Mouse (Mus musculus): ENCODE measurements around the gene Tas2r125. TPM values are rescaled to one million over a fixed set of nuclear protein-coding genes. Genes with fewer than 3 reads are reported as not detected.
"Not testable (repeated sequence)": the region's sequence is repeated elsewhere in the genome, so short reads cannot be mapped to it uniquely, and the experiment has no call there.

Gene Tas2r125
- not detected for total RNA-seq (2021)
- long read RNA-seq, experiment 1 = 0 reads
- long read RNA-seq, experiment 2 = 0 reads

DNA sequence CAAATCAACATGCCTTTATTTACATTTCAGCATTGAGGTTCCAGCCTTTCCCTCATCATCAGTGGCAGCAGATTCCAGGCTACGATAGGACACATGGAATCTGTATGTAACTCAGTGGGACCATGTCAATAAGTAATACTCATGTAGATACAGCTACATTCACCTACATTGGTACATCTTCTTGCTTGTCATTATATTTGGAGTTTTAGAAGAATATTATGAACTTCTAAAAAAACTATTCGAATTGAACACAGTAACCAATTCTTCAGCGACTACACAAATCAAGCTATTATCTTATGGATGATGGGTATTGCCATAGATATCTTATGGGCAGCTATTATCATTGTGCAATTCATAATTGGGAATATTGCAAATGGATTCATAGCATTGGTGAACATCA is at the start of gene Tas2r125:
TSS of gene Tas2r125 (plus strand) at position 301 of the 400 bp plus-strand sequence.
- no peak for DNase-seq

DNA sequence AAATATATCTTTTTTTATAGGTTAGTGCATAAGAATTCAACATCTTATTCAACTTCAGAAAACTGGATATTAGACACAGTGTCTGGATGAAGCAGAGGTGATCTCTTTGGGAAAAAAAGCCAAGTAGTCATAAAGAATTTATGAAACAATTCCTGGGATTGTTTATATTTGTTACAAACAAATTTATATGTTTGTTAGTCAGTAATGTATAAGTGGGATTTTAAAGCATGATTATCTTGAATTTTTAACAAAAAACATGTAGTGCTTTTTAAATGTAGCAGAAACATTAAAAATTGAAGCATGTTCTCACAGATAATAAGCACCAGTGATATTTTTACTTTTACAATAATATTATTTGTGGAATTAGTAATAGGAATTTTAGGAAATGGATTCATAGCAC is 41.7 kb upstream of the Tas2r125 start, which contains the start of gene Tas2r110:
TSS of gene Tas2r110 (plus strand) at position 301 of the 400 bp plus-strand sequence.
- no peak for DNase-seq

DNA sequence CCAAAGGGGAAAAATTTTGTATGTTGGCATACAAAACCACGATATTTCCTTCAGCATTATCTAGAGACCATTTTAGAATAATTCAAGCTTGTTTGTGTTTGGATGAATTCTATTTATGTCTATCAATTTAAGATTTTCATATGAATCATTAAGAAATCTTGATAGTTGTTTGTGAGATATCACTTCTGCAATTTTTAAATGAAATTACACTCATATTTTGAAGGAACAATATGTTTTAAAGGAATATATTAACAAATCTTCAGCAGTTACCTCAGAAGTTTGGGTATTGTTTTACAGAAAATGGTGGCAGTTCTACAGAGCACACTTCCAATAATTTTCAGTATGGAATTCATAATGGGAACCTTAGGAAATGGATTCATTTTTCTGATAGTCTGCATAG is 16.7 kb upstream of the Tas2r125 start, which contains the start of gene Tas2r113:
TSS of gene Tas2r113 (plus strand) at position 301 of the 400 bp plus-strand sequence.
- no peak for DNase-seq

DNA sequence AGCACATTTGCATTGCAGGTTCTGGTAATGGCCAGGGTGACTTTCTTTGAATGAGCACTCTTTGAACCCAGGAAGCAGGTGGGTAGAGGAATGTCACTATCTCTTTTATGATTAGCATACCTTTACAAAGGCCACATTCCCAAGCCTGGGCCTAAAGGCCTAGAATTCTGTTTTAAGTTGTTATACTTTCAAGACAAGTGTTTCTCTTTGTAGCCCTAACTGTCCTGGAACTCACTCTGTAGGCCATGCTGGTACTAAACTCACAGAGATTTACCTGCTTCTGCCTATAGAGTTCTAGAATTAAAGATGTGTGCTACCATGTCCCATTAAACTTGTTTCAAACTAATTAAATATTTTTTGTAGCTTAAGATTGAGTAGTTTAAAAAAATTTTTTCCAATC is 31.9 kb downstream of the Tas2r125 start:
- not testable (repeated sequence) for DNase-seq

DNA sequence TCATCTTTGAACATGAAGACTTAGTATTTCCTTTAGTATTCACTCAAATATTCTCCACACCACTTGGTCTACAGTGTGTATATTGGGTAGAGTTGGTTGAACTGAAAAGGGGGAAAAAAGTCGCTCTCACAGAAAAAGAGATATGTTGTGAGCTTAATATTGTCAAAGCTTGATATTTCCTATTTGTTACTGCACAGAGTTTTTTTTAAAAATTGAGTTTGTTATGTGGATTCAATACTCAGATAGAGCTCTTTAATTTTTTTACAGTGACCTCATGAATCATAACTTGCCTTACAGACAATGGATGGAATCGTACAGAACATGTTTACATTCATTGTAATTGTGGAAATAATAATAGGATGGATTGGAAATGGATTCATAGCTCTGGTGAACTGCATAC is 41.4 kb downstream of the Tas2r125 start, which contains the start of gene Tas2r129:
TSS of gene Tas2r129 (plus strand) at position 301 of the 400 bp plus-strand sequence.
- DNase-seq = no peak

DNA sequence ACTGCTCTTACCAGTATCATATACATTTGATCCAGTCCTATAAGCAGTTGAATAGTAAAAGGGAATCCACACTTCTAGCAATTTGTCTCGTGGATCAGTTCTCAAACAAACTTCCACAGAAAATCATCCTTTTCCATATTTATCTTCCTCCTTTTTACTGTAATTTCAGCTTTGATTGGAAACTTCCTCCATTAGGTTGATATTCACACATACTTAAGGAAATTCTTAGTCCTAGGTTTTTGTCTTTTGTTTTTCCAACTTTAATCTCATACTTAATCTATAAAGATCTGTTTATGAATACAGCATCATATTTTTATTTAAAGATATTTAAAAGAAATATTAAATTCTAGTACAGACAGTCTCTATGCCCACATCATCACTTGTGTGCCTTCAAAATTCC is 48.4 kb downstream of the Tas2r125 start, which contains the start of gene Tas2r131:
TSS of gene Tas2r131 (minus strand) at position 101 of the 400 bp plus-strand sequence.
- DNase-seq = no peak

Other genes with a start within 250 kb of the Tas2r125 start
- not detected for gene Tas2r121, start 208.6 kb upstream of the Tas2r125 start, total RNA-seq (2021)
- gene Tas2r122, start 197.7 kb upstream of the Tas2r125 start, total RNA-seq (2021) = not detected
- gene Tas2r115, start 171.6 kb upstream of the Tas2r125 start, total RNA-seq (2021) = not detected
- gene Tas2r124, start 154.9 kb upstream of the Tas2r125 start, total RNA-seq (2021) = not detected
- gene Tas2r102, start 147.5 kb upstream of the Tas2r125 start, total RNA-seq (2021) = not detected
- gene Tas2r136, start 131.5 kb upstream of the Tas2r125 start, total RNA-seq (2021) = not detected
- not detected for gene Tas2r117, start 106.8 kb upstream of the Tas2r125 start, total RNA-seq (2021)
- gene Tas2r123, start 62.5 kb upstream of the Tas2r125 start, total RNA-seq (2021) = not detected
- not detected for gene Tas2r116, start 54.2 kb upstream of the Tas2r125 start, total RNA-seq (2021)
- not detected for gene Tas2r110, start 41.6 kb upstream of the Tas2r125 start, total RNA-seq (2021)
- not detected for gene Tas2r113, start 16.6 kb upstream of the Tas2r125 start, total RNA-seq (2021)
- not detected for gene Tas2r129, start 41.5 kb downstream of the Tas2r125 start, total RNA-seq (2021)
- gene Tas2r131, start 48.3 kb downstream of the Tas2r125 start, total RNA-seq (2021) = not detected
- not detected for gene Tas2r109, start 71.3 kb downstream of the Tas2r125 start, total RNA-seq (2021)
- gene Tas2r103, start 127.5 kb downstream of the Tas2r125 start, total RNA-seq (2021) = not detected
- gene Tas2r140, start 146.2 kb downstream of the Tas2r125 start, total RNA-seq (2021) = not detected
- 10 to 100 TPM; 78.3 to 84.6 TPM for gene Smim10l1, start 195.3 kb downstream of the Tas2r125 start, total RNA-seq (2021)

All from adrenal gland, postnatal 10 days (tissue).